Mouse (Mus musculus) spleen, postnatal 36 days (tissue): ENCODE measurements around the gene Gimap8.

ENCODE experiments used
- DNase-seq, 2 experiments: peaks; one replicate each; pipeline ENCODE4 v3.0.0; 2022; ENCODE audit warnings: low spot score in 2 of 2, mixed read lengths in 1 of 2

Gimap8 gene

DNA sequence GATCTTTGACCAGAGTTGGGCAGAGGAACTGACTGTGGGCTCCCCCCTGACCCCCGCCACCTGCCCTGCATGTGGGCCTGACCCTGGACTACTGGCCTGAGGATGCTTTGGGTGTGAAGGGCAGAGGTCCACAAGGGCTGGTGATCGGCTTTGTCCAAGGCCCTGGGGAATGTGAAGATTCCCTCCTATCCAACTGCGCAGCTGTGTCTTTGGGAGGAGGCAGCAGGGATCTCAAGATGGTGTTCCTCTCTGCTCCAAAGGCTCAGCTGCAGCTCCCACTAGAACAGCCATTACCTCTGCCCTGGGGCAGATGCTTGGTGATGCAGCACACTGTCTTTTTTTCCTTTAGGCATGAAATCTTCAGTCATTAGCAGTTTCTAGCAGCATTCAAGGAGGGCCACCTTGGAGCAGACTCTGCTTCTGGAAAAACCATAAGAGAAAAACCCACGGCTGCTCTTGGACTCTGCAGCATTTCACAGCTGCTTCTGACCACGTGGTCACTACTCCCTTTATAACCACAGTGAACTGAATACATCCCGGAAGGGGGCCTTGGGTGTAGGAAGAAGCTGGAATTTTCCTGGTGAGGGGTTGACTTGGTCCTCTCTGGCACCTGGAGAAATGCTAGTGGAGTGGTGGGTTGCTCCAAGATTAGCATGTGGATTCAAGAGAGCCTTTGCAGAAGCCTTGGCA, 9.1 kb upstream of the Gimap8 start:
- no peak for DNase-seq

DNA sequence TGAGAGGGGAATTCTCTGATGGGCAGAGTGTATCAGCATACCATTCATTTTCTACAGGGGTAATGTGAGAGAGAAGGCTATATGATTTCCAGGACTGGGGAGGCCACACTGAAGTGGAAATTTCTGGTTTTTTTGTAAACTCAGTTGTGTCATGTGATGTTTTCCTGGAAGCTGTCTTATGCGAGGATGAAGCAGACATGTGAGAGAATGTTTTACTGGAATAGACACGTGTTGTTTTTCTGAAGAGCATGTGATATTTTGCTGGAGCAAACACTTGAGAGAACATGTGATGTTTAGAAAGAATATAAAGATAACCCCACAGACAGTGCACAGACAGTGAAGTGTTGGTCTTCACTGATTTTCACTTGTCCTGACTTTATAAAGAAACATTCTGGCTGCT, 8.5 kb upstream of the Gimap8 start:
- no peak for DNase-seq

DNA sequence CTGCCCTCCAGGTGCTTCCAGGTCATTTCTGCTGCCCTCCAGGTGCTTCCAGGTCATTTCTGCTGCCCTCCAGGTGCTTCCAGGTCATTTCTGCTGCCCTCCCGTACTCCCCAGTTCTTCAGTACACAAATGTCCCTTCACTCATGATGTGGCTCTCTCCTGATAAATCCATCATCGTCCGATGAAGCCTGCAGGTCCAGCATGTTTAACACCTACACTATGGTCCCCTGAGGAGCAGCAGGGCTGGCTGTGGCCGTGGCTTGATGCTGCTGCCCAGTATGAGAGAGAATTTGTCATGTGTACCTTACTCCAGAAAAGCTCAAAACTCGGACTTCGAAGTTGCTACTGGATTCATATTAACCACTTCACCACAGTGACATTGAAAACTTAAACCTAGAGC, 5.6 kb upstream of the Gimap8 start:
- DNase-seq: no peak

DNA sequence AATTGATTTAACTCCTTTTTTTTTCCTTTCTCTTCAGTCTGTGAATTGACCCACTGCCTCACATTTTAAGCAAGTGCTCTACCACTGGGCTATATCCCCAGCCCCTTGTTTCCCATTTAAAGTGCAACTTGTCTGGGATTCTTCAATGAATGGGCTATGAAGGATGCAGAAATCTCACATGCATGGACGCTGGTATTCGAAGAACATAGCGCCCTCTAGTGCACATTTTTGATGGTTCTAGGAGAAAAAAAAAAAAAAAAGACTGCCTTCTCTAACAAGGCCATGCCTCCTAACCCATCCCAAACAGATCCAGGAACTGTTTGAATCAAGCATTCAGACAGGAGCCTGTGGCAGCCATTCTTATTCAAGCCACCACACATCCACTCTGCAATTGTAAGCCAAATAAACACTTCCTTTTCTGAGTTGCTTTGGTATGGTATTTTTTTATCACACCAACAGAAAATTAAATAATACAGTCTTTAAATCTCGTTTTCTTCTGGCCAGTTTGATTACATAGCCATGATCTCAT, 4.2 kb upstream of the Gimap8 start:
- DNase-seq: no peak

DNA sequence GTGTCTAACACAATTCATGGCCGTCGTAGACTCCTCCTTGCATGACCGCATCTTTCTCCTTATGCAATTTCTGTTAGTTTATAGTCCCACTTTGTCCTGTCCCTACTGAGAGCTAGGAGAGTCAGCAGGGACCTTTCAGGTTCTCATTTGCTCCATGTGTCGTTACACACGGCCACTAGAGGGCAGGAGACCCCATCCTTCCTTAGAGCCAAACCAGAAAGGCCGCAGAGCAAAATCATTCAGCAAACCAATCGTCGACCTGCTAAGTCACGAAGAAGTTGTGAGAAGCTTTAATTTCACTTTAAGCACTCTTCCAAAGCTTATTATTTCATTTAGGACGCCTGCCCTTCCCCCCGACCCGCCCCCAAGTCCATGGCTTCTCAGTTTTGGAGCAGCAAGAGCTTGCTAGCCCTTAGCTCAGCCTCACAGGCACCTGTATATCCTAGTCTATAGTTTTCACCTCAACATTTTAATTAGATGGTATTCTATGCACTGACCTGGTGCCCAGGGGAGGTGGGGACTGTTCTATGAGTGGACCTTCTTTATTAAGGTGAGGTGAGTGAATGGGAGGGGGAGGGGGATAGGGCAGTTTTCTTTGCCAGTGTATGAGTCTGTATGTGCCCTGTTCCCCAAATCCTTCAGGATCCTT, 1.2 kb upstream of the Gimap8 start:
- peak; percentile 73 to 77 for DNase-seq

DNA sequence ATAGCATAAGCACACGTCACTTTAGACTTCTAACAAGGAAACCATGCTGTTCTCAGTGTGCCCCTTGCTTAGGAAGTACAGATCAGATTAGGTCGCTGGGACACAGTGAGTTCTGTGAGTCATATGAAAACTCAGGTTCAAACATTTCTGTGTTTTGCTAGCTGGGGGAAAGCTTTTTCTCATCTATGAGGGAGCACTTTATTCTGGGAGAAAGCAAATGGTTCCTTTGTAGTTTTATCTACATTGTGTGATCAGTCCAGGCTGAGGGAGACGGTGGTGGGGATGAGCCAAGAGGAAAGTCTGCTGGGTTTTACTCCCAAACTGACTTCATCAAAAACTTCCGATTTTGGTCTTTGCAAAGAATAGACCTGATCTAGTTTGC, 734 bp upstream of the Gimap8 start:
- no peak for DNase-seq

DNA sequence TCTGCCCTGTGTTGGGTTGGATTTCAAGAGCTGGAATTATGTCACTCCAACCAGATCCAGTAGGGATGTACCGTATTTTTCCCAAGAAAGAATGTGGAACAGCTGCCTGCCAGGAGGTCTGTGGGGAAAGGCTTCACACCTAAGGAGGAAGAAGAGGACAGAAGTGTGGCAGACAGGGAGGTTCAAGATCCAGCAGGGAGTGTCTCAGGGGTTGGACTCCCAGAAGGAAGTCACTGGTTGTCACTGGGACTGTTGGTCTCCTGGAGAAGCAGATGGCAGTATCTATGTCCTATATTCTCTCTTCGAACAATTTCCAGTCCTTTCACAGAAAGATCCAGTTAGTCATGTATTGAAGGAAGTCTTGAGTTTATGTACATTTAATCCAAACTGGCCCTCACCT, 577 bp downstream of the Gimap8 start:
- DNase-seq: no peak

DNA sequence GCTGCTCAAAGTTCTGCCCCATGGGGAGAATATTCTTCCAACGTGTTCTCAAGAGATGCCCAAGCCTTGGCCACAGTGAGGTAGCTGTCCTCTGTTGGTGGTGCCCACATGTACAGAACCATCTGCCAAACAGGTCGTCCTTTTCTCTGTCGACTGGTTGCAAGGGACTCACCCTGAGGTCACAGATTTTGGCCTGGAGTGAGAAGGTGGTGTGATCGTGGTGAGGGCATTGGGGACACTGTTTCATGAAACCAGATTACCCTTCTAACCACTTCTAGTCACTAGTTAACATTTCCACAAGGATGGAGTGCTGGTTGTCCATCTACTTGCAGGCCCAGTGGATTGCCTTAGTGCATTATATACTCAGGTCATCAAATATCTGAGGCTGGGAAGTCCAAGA, 1.7 kb downstream of the Gimap8 start:
- no peak for DNase-seq

DNA sequence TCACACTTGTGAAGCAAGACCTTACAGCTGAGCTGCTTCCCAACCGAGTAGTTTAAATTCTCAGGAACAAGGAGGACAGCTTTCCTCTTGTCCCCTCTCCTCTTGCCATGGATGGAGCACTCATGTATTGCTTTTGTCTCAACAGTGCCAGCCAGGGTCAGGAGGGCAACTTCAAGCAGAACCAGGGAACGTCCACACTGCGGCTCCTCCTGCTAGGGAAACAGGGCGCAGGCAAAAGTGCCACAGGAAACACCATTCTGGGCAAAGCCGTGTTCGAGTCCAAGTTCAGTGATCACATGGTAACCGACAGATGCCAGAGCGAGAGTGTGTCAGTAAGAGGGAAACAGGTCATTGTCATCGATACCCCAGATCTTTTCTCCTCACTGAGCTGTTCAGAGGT, 3.0 kb downstream of the Gimap8 start:
- no peak for DNase-seq

DNA sequence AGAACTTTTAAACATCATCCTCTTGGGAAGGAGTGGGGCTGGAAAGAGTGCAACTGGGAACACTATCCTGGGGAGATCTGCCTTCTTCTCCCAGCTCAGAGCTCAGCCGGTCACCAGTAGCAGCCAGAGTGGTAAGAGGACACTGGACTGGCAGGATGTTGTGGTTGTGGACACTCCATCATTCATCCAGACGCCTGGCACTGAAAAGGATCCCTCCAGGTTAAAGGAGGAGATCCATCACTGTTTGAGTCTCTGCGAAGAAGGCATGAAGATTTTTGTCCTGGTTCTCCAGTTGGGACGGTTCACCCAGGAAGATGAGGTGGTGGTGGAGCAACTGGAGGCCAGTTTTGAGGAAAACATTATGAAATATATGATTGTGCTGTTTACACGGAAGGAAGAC, 11.7 kb downstream of the Gimap8 start:
- no peak for DNase-seq

DNA sequence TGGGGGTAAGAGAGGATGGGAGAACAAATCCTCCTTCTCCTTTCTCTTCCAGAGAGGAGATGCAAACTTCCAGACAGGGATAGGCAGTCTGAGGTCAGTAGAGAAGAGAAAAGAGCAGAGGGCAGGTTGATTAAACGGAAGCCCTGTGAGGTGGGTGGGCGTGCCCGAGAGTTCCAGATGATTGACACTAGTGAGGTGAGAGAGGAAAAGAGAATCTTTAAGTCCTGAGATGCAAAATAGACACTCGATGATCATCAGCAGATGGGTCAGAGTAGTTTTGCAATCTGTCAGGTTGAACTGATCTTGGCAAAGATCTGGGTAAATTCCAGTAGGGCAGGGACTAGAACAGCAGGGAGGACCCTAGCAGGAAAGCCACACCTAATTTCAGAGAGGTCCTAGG, 17.7 kb downstream of the Gimap8 start:
- peak; percentile 54 to 65 for DNase-seq

DNA sequence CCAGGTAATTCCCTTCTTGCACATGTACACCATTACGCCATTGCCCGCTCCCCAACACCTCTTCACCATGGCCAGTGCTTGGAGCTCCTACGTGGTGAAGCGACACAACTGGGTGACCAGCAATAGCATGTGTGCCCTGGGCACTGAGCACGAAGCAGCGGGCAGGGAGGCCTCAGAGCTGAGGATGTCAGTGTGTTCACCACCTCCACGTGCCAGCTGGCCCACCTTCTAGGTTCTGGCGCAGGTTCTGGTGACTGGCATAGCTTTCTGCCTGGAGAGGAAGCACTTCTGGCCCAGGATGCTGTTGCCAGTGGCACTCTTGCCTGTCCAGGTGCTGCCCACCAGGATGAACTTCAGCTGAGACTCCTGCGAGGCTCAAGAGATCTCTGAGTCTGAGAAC, 18.4 kb downstream of the Gimap8 start:
- DNase-seq: no peak

DNA sequence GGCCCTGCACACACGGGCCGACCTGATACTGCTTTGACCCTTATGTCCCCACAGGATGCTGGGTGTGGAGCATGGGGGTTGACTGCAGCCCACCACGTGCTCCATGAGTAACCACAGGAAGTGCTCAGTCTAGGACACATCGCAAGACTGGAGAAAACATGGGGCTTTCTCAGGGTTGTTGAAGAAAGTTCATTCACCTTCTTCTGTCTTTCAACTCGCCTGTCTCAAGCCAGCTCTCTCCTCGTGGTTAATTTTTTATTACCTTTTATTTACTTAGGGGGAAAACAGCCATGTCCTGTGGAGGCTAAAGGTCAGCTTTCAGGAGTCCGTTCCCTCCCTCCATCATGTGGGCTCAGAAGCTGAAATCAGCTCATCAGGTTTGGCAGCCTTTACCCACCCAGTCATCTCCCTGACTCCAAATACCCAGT, 19.1 kb downstream of the Gimap8 start:
- no peak for DNase-seq

DNA sequence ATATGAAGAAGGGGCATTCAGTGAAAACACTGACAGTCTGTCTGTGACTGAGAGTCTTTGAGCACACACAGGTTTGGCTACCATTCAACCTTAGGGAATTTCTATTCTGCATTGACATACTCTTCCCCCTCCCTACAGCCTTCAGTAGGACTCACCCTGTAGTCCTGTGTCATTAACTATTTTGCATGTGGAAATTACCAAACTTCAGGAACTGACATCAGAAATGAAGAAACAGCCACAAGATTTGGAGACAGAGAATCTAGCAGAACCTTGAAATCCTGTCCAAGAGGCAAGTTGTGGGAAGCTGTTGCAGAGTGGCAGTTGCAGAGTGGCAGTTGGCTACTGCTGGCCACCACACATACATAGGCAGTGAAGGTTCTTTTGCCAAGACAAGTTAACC, 21.0 kb downstream of the Gimap8 start:
- DNase-seq: no peak

DNA sequence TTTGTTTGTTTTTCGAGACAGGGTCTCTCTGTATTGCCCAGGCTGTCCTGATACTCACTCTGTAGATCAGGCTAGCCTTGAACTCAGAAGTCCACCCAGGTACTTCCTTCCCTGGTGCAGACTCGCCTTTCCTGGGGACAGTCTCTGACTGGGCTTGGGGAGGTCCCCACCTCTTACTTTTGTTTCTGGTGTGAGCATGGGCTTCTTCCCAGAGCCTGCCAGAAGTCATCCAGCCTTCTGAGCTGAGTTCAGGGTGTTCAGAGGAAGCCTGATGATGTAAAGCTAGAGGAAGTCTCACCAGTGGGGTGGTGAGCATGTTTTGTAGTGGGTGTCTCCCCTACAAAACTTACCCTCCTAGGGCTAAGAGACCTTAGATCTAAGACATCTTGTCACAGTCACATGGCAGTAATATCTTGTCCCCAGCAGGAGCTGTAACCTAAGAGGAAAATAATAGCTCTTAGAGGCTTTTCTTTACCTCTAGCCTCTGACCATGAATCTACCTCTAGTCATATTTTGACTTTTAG, 22.5 kb downstream of the Gimap8 start:
- no peak for DNase-seq

DNA sequence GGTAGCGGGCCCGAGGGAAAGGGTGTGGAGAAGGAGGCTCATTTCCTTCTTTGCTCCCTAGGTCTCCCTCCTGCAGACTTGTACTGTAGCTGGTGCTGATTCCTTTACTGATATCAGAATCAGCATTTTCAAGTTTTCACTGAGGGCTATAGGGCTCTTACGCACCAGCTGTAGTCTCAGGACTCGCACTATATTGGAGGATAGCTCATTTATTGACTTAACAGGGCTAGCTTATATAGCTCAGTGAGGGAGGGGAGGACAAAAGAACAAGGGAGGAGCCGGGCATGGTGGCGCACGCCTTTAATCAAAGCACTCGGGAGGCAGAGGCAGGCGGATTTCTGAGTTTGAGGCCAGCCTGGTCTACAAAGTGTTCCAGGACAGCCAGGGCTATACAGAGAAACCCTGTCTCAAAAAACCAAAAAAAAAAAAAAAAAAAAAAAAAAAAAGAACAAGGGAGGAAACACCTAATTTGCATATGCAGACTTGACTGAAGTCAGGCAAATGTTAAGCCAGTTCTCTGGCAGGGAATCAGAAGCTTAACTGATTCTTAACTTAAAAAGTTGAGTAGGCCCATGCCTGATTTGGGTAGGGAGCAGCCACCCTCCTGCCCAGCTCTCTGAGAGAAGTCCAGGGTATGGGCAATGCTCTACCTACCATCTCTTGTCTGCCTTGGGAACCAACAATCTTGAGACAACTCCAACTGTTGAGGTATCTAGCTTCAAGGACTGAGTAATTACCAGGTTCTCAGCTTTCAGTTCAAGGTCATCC, 27.4 kb downstream of the Gimap8 start:
- DNase-seq: peak; percentile 52 to 63

DNA sequence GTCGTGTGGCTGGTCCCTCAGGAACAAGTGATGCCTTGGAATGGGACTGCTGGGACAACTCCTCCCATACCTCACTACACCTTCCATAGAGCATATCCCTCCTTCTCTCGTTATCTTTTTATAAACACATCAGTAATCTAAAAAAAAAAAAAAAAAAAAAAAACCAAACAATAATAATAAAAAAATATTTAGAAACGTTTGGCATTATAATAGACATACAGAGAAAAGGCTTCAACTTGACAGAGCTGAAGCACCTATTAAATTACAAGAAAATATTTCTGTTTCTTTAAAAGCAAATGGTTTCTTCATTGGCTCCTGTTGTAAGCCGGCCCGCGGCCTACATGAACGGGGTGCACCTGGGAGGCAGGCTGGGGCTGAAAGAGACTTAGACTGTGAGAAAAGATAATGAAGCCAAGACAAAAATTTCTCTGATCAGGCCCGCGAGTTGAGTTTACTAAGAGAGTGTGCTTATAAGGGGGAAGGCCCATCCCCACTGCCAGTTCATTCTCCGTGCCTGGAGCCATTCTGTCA, 28.4 kb downstream of the Gimap8 start:
- no peak for DNase-seq

DNA sequence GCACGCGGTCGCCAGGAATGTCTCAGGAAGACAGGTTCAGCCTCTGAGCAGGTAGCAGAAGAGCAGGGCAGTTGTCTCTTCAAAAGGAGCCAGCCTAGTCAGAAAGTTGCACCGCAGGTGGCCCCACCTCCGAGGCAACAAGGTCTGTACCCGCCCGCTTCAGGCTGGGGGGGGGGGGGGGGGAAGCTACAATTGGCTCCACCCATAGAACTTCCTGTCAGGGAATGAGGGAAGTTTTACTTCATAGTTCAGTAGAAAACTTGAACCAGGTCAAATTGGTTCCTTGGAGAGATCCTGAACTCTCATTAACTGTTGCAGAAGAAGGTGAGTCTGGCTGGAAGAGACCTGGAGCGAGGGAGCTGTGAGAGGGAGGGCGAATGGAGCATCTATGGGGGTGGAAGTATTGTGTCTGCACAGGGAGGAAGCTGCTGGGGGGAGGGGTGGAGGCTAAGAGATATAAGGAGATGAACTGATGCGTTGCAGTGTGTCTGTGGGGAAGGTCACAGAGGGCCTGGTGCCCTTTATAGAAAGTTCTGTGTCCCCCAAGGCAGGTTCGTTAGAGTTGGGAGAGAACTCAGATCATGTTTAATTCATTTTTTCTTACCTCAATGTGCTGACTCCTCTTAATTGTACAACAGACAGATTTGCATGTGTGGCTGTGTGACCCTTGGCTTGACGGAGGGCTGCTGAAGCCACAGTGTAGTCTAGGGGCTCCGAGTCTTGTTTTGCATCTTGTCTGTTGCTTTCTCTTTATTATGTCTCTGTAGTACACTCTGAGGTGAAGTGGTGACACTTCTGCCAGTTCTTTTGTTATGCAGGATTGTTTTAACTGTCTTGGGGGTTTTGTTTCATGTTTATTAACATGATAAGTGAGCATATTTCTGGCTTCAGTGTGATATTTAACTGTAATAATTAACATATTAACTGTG, 29.2 kb downstream of the Gimap8 start, which contains the start of gene Gimap9:
Gene Gimap9, plus strand, starts transcription at position 199 of the 929 bp plus-strand sequence.
- peak; percentile 89 to 90 for DNase-seq

DNA sequence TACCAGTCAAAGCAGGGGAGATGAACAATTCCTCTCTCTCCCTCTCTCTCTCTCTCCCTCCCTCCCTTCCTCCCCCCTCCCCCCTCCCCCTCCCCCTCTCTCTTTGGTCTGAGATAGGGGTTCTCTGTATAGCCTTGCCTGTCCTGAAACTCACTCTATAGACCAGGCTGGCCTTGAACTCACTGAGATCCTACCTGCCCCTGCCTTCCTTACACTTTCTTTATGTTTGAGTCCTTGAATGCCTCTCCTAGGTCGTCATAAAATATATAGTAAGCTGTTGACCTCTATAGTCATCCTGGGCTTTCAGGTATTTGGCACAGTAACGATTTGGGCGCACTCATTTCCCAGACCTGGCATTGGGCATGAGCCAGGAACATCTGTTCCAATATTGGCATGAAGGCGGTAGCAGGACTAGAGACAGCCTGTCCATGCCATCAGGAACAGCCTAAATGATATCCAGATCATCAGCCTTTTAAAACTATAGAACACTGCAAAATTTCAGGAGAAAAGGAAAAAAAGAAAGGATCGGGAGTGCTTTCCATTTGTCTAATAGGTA, 29.9 kb downstream of the Gimap8 start:
- no peak for DNase-seq

DNA sequence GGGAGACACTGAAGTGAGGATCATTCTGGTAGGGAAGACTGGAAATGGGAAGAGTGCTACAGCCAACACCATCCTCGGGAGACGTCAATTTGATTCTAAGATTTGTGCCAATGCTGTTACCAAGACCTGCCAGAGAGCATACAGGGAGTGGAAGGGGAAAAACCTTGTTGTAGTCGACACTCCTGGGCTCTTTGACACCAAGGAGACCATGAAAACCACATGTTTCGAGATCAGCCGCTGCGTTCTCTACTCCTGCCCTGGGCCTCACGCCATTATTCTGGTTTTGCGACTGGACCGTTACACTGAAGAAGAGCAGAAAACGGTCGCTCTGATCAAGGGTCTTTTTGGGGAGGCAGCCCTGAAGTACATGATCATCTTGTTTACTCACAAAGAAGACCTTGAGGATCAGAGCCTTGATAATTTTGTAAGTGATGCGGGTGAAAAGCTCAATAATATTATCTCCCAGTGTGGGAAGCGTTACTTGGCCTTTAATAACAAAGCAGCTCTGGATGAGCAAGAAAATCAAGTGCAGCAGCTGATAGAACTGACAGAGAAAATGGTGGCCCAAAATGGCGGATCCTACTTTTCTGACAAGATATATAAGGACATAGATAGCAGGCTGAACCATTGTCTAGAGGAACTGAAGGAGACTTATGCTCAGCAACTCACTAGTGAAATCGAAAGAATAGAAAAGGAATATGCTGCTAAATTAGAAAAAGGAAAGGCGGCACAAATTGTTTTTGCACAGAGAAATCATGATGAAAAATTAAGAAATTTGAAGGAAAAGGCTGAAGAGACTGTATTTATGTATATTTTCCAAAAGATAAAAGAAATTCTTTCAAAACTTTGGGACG, 30.7 kb downstream of the Gimap8 start:
- no peak for DNase-seq
